Mouse (Mus musculus): ENCODE results near the gene Zbtb2. TPM values are rescaled to one million over a fixed set of nuclear protein-coding genes. Genes with fewer than 3 reads are reported as not detected.

Zbtb2 gene
- polyA plus RNA-seq, 1 experiment from 2014 or later: 20.2 TPM

DNA sequence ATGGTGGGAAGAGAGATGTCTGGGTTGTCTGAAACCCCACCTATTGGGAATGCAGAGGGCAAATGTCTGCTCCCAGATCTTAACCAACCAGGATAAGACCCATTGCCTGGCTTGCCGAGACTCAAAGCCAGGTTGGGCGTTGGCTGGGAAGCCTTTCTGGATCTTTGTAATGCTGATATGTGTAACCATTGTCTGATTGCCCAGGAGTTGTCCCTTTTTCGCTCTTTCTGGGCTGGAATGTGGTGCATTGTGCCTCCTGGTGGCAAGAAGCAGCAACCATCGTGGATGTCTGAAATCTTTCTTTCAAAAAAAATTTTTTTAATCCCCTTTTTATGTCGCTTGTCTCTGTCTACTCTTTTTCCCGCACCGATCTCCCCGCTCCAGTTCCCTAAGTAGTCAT is 54.6 kb downstream of the Zbtb2 start:
- Histone ChIP-seq H3K4me2 (replicated peaks; ENCODE audit: low read depth, low read length) (no peak overlapping the region), H3K9me3 (ENCODE audit: control insufficient read depth, low read length) (no peaks in the 10 kb centered on the region), H3K9ac (ENCODE audit: low read depth, low read length) (peak overlapping the region; percentile 7; the same call in 1 of the 2 replicates), H3K27ac (ENCODE audit: low read depth, low read length) (peak overlapping the region; percentile 72), H3K4me1 (replicated peaks; ENCODE audit: control insufficient read depth, insufficient read depth, low read length) (0 out of 2 replicates have a peak, but pooled peaks cover 5% of the 10 kb centered on the region), H3K27me3 (ENCODE audit: control insufficient read depth, insufficient read depth, low read length) (no peaks in the 10 kb centered on the region), H3K4me3 (ENCODE audit: low read depth, low read length) (no peak overlapping the region), H3K36me3 (ENCODE audit: control insufficient read depth, insufficient read depth, low read length) (no peaks in the 10 kb centered on the region)
- ATAC-seq (ENCODE audit: low FRiP score): peak; percentile 31; the same call in 1 of the 2 replicates
- 12% methylated on average over 8 of the region's 8 CpGs for WGBS
- peak; percentile 67 for DNase-seq (ENCODE audit: low spot score)

DNA sequence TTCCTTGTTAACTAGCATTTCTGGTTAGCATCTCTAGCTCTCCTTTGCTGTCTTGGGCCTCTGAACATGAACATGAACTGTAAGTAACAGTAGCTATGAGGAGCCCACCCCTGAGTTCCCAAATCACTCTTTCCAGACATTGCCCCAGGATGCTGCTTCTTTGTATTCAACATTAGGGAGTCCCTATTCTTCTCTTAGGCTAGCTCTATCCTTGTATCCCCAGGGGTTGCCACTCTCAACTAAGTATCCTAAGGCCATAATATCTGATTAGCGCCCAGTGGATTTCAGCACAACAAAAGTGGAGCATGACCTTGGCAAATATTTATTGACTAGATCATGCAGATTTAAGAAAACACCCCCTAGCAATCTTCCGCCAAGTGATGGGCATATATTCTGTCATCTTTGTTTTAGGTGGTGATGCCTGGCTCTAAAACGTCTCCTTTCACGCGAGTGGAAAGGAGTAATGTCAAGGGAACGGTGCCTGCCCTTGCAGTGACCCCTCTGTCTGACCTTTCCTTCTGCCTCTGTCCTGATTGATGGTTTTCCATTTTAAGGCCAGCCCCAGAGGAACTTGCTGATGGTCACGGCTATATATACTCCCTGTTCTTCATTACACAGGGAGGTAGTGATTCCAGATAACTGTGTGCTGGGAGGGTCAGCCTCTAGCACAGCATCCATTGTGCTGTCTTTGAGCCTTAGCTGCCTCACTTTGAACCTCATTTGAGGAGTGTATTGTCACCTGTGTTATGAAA is 55.5 kb downstream of the Zbtb2 start:
- 0 out of 2 replicates have a peak, but pooled peaks cover 5% of the 10 kb centered on the region for H3K4me1 ChIP-seq (replicated peaks; ENCODE audit: control insufficient read depth, insufficient read depth, low read length)
- no peak overlapping the region for H3K9ac ChIP-seq (ENCODE audit: low read depth, low read length)
- no peaks in the 10 kb centered on the region for H3K36me3 ChIP-seq (ENCODE audit: control insufficient read depth, insufficient read depth, low read length)
- H3K4me2 ChIP-seq (replicated peaks; ENCODE audit: low read depth, low read length): no peak overlapping the region
- ATAC-seq (ENCODE audit: low FRiP score) (peak; percentile 56), DNase-seq (ENCODE audit: low spot score) (peak; percentile 45)
- H3K27me3 ChIP-seq (ENCODE audit: control insufficient read depth, insufficient read depth, low read length): no peaks in the 10 kb centered on the region
- peak overlapping the region; percentile 72; the same call in 1 of the 2 replicates for H3K27ac ChIP-seq (ENCODE audit: low read depth, low read length)
- WGBS: 29% methylated on average over 7 of the region's 7 CpGs
- no peak overlapping the region for H3K4me3 ChIP-seq (ENCODE audit: low read depth, low read length)
- no peaks in the 10 kb centered on the region for H3K9me3 ChIP-seq (ENCODE audit: control insufficient read depth, low read length)

DNA sequence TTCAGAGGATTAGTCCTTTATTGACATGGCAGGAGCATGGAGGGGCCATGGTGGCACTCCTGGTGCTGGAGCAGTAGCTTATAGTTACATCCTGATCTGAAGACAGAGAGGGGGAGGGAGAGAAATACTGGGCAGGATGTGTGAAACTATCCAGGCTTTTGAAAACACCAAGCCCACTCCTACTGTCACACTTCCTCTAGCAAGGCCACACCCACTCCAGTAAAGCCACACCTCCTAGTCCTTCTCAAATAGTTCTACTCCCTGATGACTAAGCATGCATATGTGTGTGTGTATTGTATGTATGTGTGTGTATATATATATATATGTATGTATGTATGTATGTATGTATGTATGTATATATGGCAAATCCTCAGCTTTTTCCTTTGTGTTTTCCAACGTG is 60.2 kb downstream of the Zbtb2 start:
- Histone ChIP-seq H3K27ac (ENCODE audit: low read depth, low read length) (no peak overlapping the region), H3K27me3 (ENCODE audit: control insufficient read depth, insufficient read depth, low read length) (no peaks in the 10 kb centered on the region), H3K4me3 (ENCODE audit: low read depth, low read length) (no peak overlapping the region), H3K9ac (ENCODE audit: low read depth, low read length) (no peak overlapping the region), H3K4me2 (replicated peaks; ENCODE audit: low read depth, low read length) (no peak overlapping the region), H3K36me3 (ENCODE audit: control insufficient read depth, insufficient read depth, low read length) (no peaks in the 10 kb centered on the region), H3K9me3 (ENCODE audit: control insufficient read depth, low read length) (no peaks in the 10 kb centered on the region), H3K4me1 (replicated peaks; ENCODE audit: control insufficient read depth, insufficient read depth, low read length) (0 out of 2 replicates have a peak, but pooled peaks cover 2% of the 10 kb centered on the region)
- 62% methylated on average over 1 of the region's 1 CpGs for WGBS
- DNase-seq (ENCODE audit: low spot score) (no peak), ATAC-seq (ENCODE audit: low FRiP score) (no peak)

DNA sequence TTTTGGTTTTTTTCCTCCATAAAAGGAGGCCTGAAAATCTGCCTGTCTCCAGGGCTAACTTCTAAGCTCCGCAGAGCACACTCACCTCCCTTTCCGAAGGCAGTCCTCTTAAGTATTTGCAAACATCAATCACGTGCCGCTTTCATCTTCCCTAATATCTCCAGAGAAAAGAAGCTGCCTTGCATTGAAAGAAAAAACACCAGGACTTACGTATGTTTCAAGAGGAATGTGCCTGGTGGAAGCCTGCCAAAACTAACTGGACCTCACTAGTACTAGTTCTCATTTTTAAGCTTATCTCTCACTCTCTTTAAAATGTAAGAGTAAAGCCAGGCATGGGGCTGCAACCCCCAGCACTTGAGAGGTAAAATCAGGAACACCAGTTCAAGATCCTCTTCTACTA is 62.3 kb downstream of the Zbtb2 start:
- ATAC-seq (ENCODE audit: low FRiP score) (no peak), DNase-seq (ENCODE audit: low spot score) (no peak)

DNA sequence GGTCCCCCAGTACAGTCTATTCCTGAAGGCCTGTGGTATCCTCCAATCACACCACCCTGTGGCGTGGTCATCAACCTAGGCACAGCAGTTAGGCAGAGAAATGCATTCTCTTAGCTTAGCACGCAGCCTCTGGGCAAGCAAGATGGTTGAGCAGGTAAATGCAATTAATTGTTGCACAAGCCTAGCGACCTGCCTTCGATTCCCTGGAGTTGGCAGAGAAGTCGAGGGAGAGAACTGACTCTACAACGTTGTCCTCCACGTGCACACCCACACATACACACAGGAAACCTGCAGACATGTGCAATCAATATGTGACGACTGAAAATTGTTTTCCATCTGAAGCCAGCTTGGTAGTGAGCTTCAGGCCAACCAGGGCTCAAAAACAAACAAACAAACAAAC is 64.0 kb downstream of the Zbtb2 start:
- no peaks in the 10 kb centered on the region for H3K36me3 ChIP-seq (ENCODE audit: control insufficient read depth, insufficient read depth, low read length)
- ATAC-seq (ENCODE audit: low FRiP score) (no peak), DNase-seq (ENCODE audit: low spot score) (no peak)
- H3K9ac ChIP-seq (ENCODE audit: low read depth, low read length): no peak overlapping the region
- H3K4me1 ChIP-seq (replicated peaks; ENCODE audit: control insufficient read depth, insufficient read depth, low read length): no peaks in the 10 kb centered on the region
- H3K27me3 ChIP-seq (ENCODE audit: control insufficient read depth, insufficient read depth, low read length): no peaks in the 10 kb centered on the region
- no peaks in the 10 kb centered on the region for H3K9me3 ChIP-seq (ENCODE audit: control insufficient read depth, low read length)
- WGBS: 84% methylated on average over 8 of the region's 8 CpGs
- no peak overlapping the region for H3K4me2 ChIP-seq (replicated peaks; ENCODE audit: low read depth, low read length)
- no peak overlapping the region for H3K4me3 ChIP-seq (ENCODE audit: low read depth, low read length)
- no peak overlapping the region for H3K27ac ChIP-seq (ENCODE audit: low read depth, low read length)

More for the DNA sequence above, 62.3 kb downstream of the Zbtb2 start:
- Histone ChIP-seq H3K4me1 (replicated peaks; ENCODE audit: control insufficient read depth, insufficient read depth, low read length) (0 out of 2 replicates have a peak, but pooled peaks cover 2% of the 10 kb centered on the region), H3K27ac (ENCODE audit: low read depth, low read length) (no peak overlapping the region), H3K9ac (ENCODE audit: low read depth, low read length) (no peak overlapping the region), H3K9me3 (ENCODE audit: control insufficient read depth, low read length) (no peaks in the 10 kb centered on the region), H3K27me3 (ENCODE audit: control insufficient read depth, insufficient read depth, low read length) (no peaks in the 10 kb centered on the region), H3K4me3 (ENCODE audit: low read depth, low read length) (no peak overlapping the region), H3K36me3 (ENCODE audit: control insufficient read depth, insufficient read depth, low read length) (no peaks in the 10 kb centered on the region), H3K4me2 (replicated peaks; ENCODE audit: low read depth, low read length) (no peak overlapping the region)
- 64% methylated on average over 5 of the region's 5 CpGs for WGBS

Other genes with a start within 250 kb of the Zbtb2 start
- gene Akap12, start 121.7 kb downstream of the Zbtb2 start, polyA plus RNA-seq (2014; fragmentation: Nextera tagmentation; extraction: Ambion mirVana): 59.3 and 65.9 TPM in 2 replicates
- gene Rmnd1, start 44.3 kb upstream of the Zbtb2 start, polyA plus RNA-seq (2014; fragmentation: Nextera tagmentation; extraction: Ambion mirVana): 49.0 and 51.9 TPM in 2 replicates
- 27.6 and 27.7 TPM in 2 replicates for gene Armt1, start 44.4 kb upstream of the Zbtb2 start, polyA plus RNA-seq (2014; fragmentation: Nextera tagmentation; extraction: Ambion mirVana)
- 0.40 and 0.50 TPM in 2 replicates for gene Ccdc170, start 94.4 kb upstream of the Zbtb2 start, polyA plus RNA-seq (2014; fragmentation: Nextera tagmentation; extraction: Ambion mirVana)
- gene Esr1, start 223.5 kb upstream of the Zbtb2 start, polyA plus RNA-seq (2014; fragmentation: Nextera tagmentation; extraction: Ambion mirVana): 0.04 and 0.12 TPM in 2 replicates

All from hindbrain, embryonic 11.5 days (tissue).